33 mouse cellular contexts compared by ENCODE assay signal in genomic region chr4:135706045-135706444, GRCm38 (mm10). TPM values are rescaled to one million over a fixed set of nuclear protein-coding genes. Genes with fewer than 3 reads are reported as not detected.
DNase-seq lines count a peak whose midpoint lies in the region; ATAC-seq and TF ChIP-seq lines count a peak whose summit lies in the region.
"Had no signal": no experiment of that assay in that cellular context is flagged by ENCODE, and none has a peak within 500 bp of the region (broad histone marks: within the 10 kb centered on the region; RNA-seq: fewer than 3 reads in every experiment).

No protein-coding gene starts in this region.

- H3K27ac ChIP-seq in liver, adult 2 months (replicated peaks; ENCODE audit: insufficient read depth, low read depth, low read length) = no peak overlapping the region
- H3K27ac ChIP-seq in liver, embryonic 11.5 days (ENCODE audit: low read depth, low read length) = no peak overlapping the region
- H3K27ac ChIP-seq in intestine, embryonic 15.5 days = no peak overlapping the region
- H3K27ac ChIP-seq: embryonic facial prominence, embryonic 10.5 days; embryonic facial prominence, embryonic 13.5 days; forebrain, embryonic 10.5 days; forebrain, embryonic 13.5 days; heart, adult 2 months; heart, embryonic 10.5 days; heart, embryonic 13.5 days; hindbrain, embryonic 14.5 days; hindbrain, postnatal 0 days had no signal

- H3K9ac ChIP-seq in liver, adult 2 months (ENCODE audit: low read depth, low read length) = no peak overlapping the region
- H3K9ac ChIP-seq in liver, embryonic 11.5 days (ENCODE audit: low read depth, low read length) = no peak overlapping the region
- H3K9ac ChIP-seq in intestine, embryonic 15.5 days = no peak overlapping the region
- H3K9ac ChIP-seq: embryonic facial prominence, embryonic 13.5 days; forebrain, embryonic 13.5 days; heart, embryonic 13.5 days; hindbrain, embryonic 14.5 days had no signal

- no peak for TF ChIP-seq POLR2A in liver, adult 2 months (IDR thresholded peaks at IDR 0.05; ENCODE audit: extremely low read depth, insufficient read depth, low read length)

- WGBS in liver, adult 2 months = 40% methylated on average over 6 of the region's 6 CpGs
- WGBS in liver, embryonic 11.5 days = 76% methylated on average over 6 of the region's 6 CpGs
- 83% methylated on average over 6 of the region's 6 CpGs for WGBS in intestine, embryonic 15.5 days

- H3K4me2 ChIP-seq in liver, embryonic 11.5 days = no peak overlapping the region
- H3K4me2 ChIP-seq in intestine, embryonic 15.5 days (replicated peaks) = no peak overlapping the region
- H3K4me2 ChIP-seq: embryonic facial prominence, embryonic 13.5 days; forebrain, embryonic 13.5 days; heart, embryonic 13.5 days; hindbrain, embryonic 14.5 days had no signal

- no peak for ATAC-seq in liver, embryonic 11.5 days (replicated peaks; ENCODE audit: low FRiP score)
- ATAC-seq in intestine, embryonic 15.5 days = peak; percentile 22; the same call in 1 of the 2 replicates
- ATAC-seq in megakaryocyte, adult 5-6 weeks (ENCODE audit: poor library complexity, severe bottlenecking) = 0 out of 2 replicates have a peak, but pooled peaks have one; percentile 23
- ATAC-seq: activated CD4-positive, CD25-positive, alpha-beta regulatory T cell, adult 4 months; forebrain, embryonic 13.5 days; forebrain, embryonic 16.5 days; hindbrain, postnatal 0 days had no signal

- no peaks in the 10 kb centered on the region for H3K27me3 ChIP-seq in liver, adult 2 months (ENCODE audit: control insufficient read depth, insufficient read depth, low read length)
- H3K27me3 ChIP-seq in liver, embryonic 11.5 days (replicated peaks; ENCODE audit: control insufficient read depth, insufficient read depth, low read length) = no peaks in the 10 kb centered on the region
- H3K27me3 ChIP-seq in intestine, embryonic 15.5 days (replicated peaks) = no peaks in the 10 kb centered on the region
- H3K27me3 ChIP-seq: embryonic facial prominence, embryonic 13.5 days; forebrain, embryonic 13.5 days had no signal

- TF ChIP-seq CTCF in liver, adult 2 months (IDR thresholded peaks at IDR 0.05; ENCODE audit: low read depth, low read length) = no peak

- H3K9me3 ChIP-seq in liver, embryonic 11.5 days (ENCODE audit: control insufficient read depth, low read length) = no peaks in the 10 kb centered on the region
- no peaks in the 10 kb centered on the region for H3K9me3 ChIP-seq in intestine, embryonic 15.5 days
- H3K9me3 ChIP-seq: embryonic facial prominence, embryonic 10.5 days; embryonic facial prominence, embryonic 13.5 days; forebrain, embryonic 10.5 days; forebrain, embryonic 13.5 days; heart, embryonic 10.5 days; heart, embryonic 13.5 days had no signal

- DNase-seq in liver, adult 2 months (ENCODE audit: extremely low read depth, low read depth, low spot score) = peak; percentile 78
- DNase-seq in liver, embryonic 11.5 days (ENCODE audit: low spot score) = no peak
- DNase-seq in cerebellum, postnatal 10 days = no peak
- no peak for DNase-seq in thymus, adult 18-20 months
- DNase-seq: adrenal gland, adult 8-10 months; adrenal gland, postnatal 25 days; cerebellum, adult 18-20 months; cerebellum, adult 9-10 months; cerebellum, postnatal 25 days; embryo, embryonic 11 days; gastrocnemius, postnatal 10 days; gastrocnemius, postnatal 36 days; heart, adult 2 months; heart, postnatal 14 days; heart, postnatal 4 days had no signal

- no peak overlapping the region for H3K4me3 ChIP-seq in liver, adult 2 months (ENCODE audit: insufficient read depth, low read depth, low read length)
- H3K4me3 ChIP-seq in liver, embryonic 11.5 days (ENCODE audit: low read depth, low read length) = no peak overlapping the region
- H3K4me3 ChIP-seq in intestine, embryonic 15.5 days (replicated peaks) = no peak overlapping the region
- H3K4me3 ChIP-seq: embryonic facial prominence, embryonic 10.5 days; embryonic facial prominence, embryonic 13.5 days; erythroblast, embryonic 14.5 days; forebrain, embryonic 10.5 days; forebrain, embryonic 13.5 days; heart, adult 2 months; heart, embryonic 10.5 days; heart, embryonic 13.5 days had no signal

- 0 out of 2 replicates have a peak, but pooled peaks cover 1% of the 10 kb centered on the region for H3K4me1 ChIP-seq in liver, adult 2 months (ENCODE audit: control insufficient read depth, insufficient read depth, low read length)
- H3K4me1 ChIP-seq in liver, embryonic 11.5 days (replicated peaks; ENCODE audit: control insufficient read depth, insufficient read depth, low read length) = peaks cover 4% of the 10 kb centered on the region
- H3K4me1 ChIP-seq in intestine, embryonic 15.5 days (replicated peaks) = 0 out of 2 replicates have a peak, but pooled peaks cover 3% of the 10 kb centered on the region
- H3K4me1 ChIP-seq: embryonic facial prominence, embryonic 13.5 days; forebrain, embryonic 13.5 days had no signal

- no peaks in the 10 kb centered on the region for H3K79me2 ChIP-seq in liver, adult 2 months (ENCODE audit: control insufficient read depth, insufficient read depth, low read length)

- H3K36me3 ChIP-seq in liver, adult 2 months (ENCODE audit: control insufficient read depth, insufficient read depth, low read length) = no peaks in the 10 kb centered on the region
- H3K36me3 ChIP-seq in liver, embryonic 11.5 days (ENCODE audit: control insufficient read depth, insufficient read depth, low read length) = no peaks in the 10 kb centered on the region
- no peaks in the 10 kb centered on the region for H3K36me3 ChIP-seq in intestine, embryonic 15.5 days
- H3K36me3 ChIP-seq: embryonic facial prominence, embryonic 10.5 days; embryonic facial prominence, embryonic 13.5 days; forebrain, embryonic 10.5 days; heart, embryonic 10.5 days; heart, embryonic 13.5 days had no signal

RNA-seq across cellular contexts. Expression of gene Ifnlr1, which starts 20.0 kb away (rescaled TPM):
- total RNA-seq in liver, adult 2 months (2014; rRNA removed) = under 0.01 TPM in 1 of 2 replicates, not detected in the other
- polyA plus RNA-seq in liver, adult 2 months (2012; rRNA removed) = 0.06 and 0.14 TPM in 2 replicates
- polyA plus RNA-seq in liver, embryonic 11.5 days (2014; fragmentation: Nextera tagmentation; extraction: Ambion mirVana) = 0.07 and 0.13 TPM in 2 replicates
- polyA plus RNA-seq in intestine, embryonic 15.5 days (2015; fragmentation: Nextera tagmentation; extraction: Ambion mirVana) = 3.6 and 4.2 TPM in 2 replicates
- total RNA-seq in megakaryocyte, adult 5-6 weeks (2015) = 8.6 and 10.8 TPM in 2 replicates
- 2.8 and 4.8 TPM in 2 replicates for total RNA-seq in megakaryocyte, adult 5-6 weeks (2017)
- polyA plus RNA-seq: erythroblast, embryonic 14.5 days had no signal

RNA-seq across cellular contexts. Expression of gene Il22ra1, which starts 21.9 kb away (rescaled TPM):
- total RNA-seq in liver, adult 2 months (2014; rRNA removed) = 1.4 and 1.7 TPM in 2 replicates
- 4.1 and 4.5 TPM in 2 replicates for polyA plus RNA-seq in liver, adult 2 months (2012; rRNA removed)
- 0.10 and 0.49 TPM in 2 replicates for polyA plus RNA-seq in liver, embryonic 11.5 days (2014; fragmentation: Nextera tagmentation; extraction: Ambion mirVana)
- polyA plus RNA-seq in intestine, embryonic 15.5 days (2015; fragmentation: Nextera tagmentation; extraction: Ambion mirVana) = 4.7 and 6.5 TPM in 2 replicates
- not detected in 2 replicates for total RNA-seq in megakaryocyte, adult 5-6 weeks (2015)
- total RNA-seq in megakaryocyte, adult 5-6 weeks (2017) = not detected in 2 replicates
- total RNA-seq: gastrocnemius, adult 18-20 months; gastrocnemius, postnatal 36 days; granulocyte monocyte progenitor cell, adult 5-6 weeks had no signal
- polyA plus RNA-seq: activated CD4-positive, CD25-positive, alpha-beta regulatory T cell, adult 4 months; cortical plate, adult 2 months; forebrain, embryonic 10.5 days; forebrain, embryonic 13.5 days; forebrain, embryonic 16.5 days; heart, embryonic 13.5 days; heart, embryonic 16.5 days; hindbrain, embryonic 11.5 days; hindbrain, embryonic 14.5 days; hindbrain, postnatal 0 days had no signal

RNA-seq across cellular contexts. Expression of gene Myom3, which starts 53.5 kb away (rescaled TPM):
- under 0.01 and 0.46 TPM in 2 replicates for total RNA-seq in liver, adult 2 months (2014; rRNA removed)
- polyA plus RNA-seq in liver, adult 2 months (2012; rRNA removed) = 0.09 and 0.12 TPM in 2 replicates
- 0.11 TPM in 1 of 2 replicates, not detected in the other for polyA plus RNA-seq in liver, embryonic 11.5 days (2014; fragmentation: Nextera tagmentation; extraction: Ambion mirVana)
- polyA plus RNA-seq in intestine, embryonic 15.5 days (2015; fragmentation: Nextera tagmentation; extraction: Ambion mirVana) = 1.1 TPM in 2 replicates
- not detected in 2 replicates for total RNA-seq in megakaryocyte, adult 5-6 weeks (2015)
- not detected in 2 replicates for total RNA-seq in megakaryocyte, adult 5-6 weeks (2017)
- total RNA-seq: granulocyte monocyte progenitor cell, adult 5-6 weeks had no signal
- polyA plus RNA-seq: activated CD4-positive, CD25-positive, alpha-beta regulatory T cell, adult 4 months; embryonic facial prominence, embryonic 10.5 days; erythroblast, embryonic 14.5 days; heart, embryonic 10.5 days had no signal
